Mouse (Mus musculus): ENCODE measurements at regions not wholly inside any gene's neighbourhood (a gene's known extent, or its start where the extent isn't known, plus 50 kb on each side); places are given as distances from the start of the nearest gene placed in this dataset.

DNA sequence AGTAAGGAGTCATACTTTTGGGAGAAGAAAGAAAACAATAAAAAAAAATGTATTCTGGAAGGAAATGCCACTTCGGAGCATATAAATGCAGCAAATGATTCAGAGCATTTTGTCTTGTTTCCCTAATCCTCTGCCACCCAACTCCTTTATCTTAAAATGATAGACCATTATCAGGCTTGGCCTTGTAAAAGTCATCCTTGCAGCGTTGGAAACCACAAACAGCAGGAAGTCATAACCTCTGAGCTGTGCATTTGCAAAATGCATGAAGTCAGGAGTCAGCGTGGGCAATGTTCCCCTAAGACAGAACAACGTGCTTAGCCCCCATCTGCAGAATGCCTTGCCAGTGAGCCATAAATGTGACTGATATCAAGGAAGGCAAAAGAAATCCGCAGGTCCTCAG is 80.2 kb upstream of the Abca1 start:
- TF ChIP-seq POLR2A (IDR thresholded peaks at IDR 0.05; ENCODE audit: borderline replicate concordance, extremely low read depth, insufficient read depth, insufficient read length, poor library complexity, severe bottlenecking) (no peak), CTCF (IDR thresholded peaks at IDR 0.05; ENCODE audit: borderline replicate concordance, extremely low read depth, insufficient read depth, insufficient read length) (no peak)

Data from brain, embryonic 14.5 days (tissue).